Mouse (Mus musculus) heart, embryonic 16.5 days (tissue): ENCODE results near the gene Syt1. TPM values are rescaled to one million over a fixed set of nuclear protein-coding genes. Genes with fewer than 3 reads are reported as not detected.

Experiments used
- ATAC-seq: fragments of 200-750 bp; cut with Nextera tagmentation; replicated peaks from 2 replicates; pipeline ENCODE4 v1.8.0; 2017; ENCODE audit warnings: moderate number of reproducible peaks; ENCODE audit not compliant: insufficient read depth, low FRiP score; ENCODE audit errors: extremely low read depth
- H3K27ac ChIP-seq: fragments of 300-500 bp; sonication (generic); 2 replicates; pipeline ENCODE4 v1.5.1; 2014; ENCODE audit warnings: mild to moderate bottlenecking, low read length, control low read depth, moderate library complexity
- H3K27me3 ChIP-seq: fragments of 300-500 bp; sonication (generic); 2 replicates; pipeline ENCODE4 v1.6.1; 2014; ENCODE audit warnings: low read length, mixed read lengths; ENCODE audit not compliant: control insufficient read depth, insufficient read depth
- H3K36me3 ChIP-seq: fragments of 300-500 bp; sonication (generic); 2 replicates; pipeline ENCODE4 v1.6.1; 2014; ENCODE audit not compliant: control insufficient read depth, insufficient read depth
- H3K4me1 ChIP-seq: fragments of 300-500 bp; sonication (generic); 2 replicates; pipeline ENCODE4 v1.6.1; 2014; ENCODE audit warnings: low read length, mixed read lengths; ENCODE audit not compliant: control insufficient read depth, insufficient read depth
- H3K4me2 ChIP-seq: fragments of 300-500 bp; sonication (generic); 2 replicates; pipeline ENCODE4 v1.6.1; 2014; ENCODE audit warnings: low read depth, mild to moderate bottlenecking, control low read depth, low read length
- H3K4me3 ChIP-seq: fragments of 300-500 bp; sonication (generic); 2 replicates; pipeline ENCODE4 v1.5.1; 2014; ENCODE audit warnings: mild to moderate bottlenecking, control low read depth, low read length
- H3K9ac ChIP-seq: fragments of 300-500 bp; sonication (generic); 2 replicates; pipeline ENCODE4 v1.6.1; 2014; ENCODE audit warnings: low read length, control low read depth
- H3K9me3 ChIP-seq: fragments of 300-500 bp; sonication (generic); replicated peaks from 2 replicates; pipeline ENCODE4 v1.6.1; 2016; ENCODE audit warnings: low read length; ENCODE audit not compliant: control insufficient read depth
- WGBS: fragments of 180-500 bp; shearing (Covaris S2); extraction: QIAGEN DNeasy Blood & Tissue Kit; methylation state at CpG from one replicate; pipeline ENCODE4 v1.1.7; 2014; 5-methylcytosine and 5-hydroxymethylcytosine counted together
- polyA plus RNA-seq: library from polyadenylated mRNA; unstranded; fragments of >200 nt; fragmentation: Nextera tagmentation; extraction: Ambion mirVana; gene quantifications from 2 replicates; pipeline ENCODE4 v1.2.1, GENCODE M21; 2015

Gene Syt1
- polyA plus RNA-seq, 1 experiment from 2014 or later, result 0.91 TPM

DNA sequence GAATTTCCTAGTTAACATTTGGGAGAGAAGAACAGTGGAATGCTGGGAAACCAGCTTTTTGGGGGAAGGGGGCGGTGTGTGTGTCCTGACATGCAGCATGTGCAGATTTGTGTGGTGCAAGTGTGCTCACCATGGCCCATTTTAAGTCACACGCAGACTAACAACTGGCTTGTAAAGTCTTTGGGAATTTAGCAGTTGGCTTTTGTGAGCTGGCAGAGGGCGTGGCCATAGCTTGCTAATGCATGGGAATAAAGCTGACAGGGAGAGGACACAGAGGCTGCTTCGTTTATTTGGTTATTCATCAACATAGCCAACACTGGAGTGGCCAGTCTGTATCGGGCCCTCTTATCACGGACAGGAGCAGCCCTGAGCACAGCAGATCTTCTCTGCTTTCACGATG, 505.9 kb downstream of the Syt1 start:
- H3K9ac ChIP-seq, result no peak overlapping the region
- no peak for ATAC-seq
- H3K4me2 ChIP-seq, result no peak overlapping the region
- no peaks in the 10 kb centered on the region for H3K9me3 ChIP-seq
- H3K4me3 ChIP-seq, result no peak overlapping the region
- WGBS, result 54% methylated on average over 7 of the region's 7 CpGs
- no peaks in the 10 kb centered on the region for H3K27me3 ChIP-seq
- no peak overlapping the region for H3K27ac ChIP-seq
- H3K36me3 ChIP-seq, result no peaks in the 10 kb centered on the region
- no peaks in the 10 kb centered on the region for H3K4me1 ChIP-seq

DNA sequence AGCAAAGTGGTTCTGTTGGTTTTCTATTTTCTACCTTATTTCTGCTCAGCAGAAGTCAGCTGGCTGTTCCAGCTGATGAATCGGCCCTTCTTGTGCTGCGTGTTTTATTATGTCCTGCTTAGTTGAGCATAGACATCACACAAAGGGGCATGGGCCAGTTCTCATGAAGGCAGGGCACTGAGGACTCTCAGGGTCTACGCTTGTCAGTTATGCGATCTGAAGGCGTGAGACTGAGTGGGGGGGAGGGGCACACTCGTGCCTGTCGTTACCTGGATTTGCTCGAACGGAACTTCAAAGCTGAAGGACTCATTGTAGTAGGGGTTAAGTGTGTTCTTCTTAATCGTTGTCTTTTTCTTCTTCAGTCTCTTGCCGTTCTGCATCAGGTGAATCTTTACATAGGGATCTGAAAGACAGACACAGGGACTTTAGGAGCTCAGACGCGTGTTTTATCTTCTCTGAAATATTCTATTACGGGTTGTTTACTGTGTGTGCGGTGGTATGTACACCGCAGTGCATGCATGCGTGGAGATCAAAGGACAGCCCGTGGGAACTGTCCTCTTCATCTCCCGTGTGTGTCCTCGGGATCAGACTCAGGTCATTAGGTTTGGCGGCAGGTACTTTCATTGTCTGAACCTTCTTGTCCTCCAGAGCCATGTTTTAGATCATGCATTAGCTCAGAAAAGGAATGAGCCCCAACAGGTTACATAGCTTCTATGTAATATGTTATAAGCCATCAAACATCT, 506.5 kb downstream of the Syt1 start:
- H3K4me2 ChIP-seq, result no peak overlapping the region

DNA sequence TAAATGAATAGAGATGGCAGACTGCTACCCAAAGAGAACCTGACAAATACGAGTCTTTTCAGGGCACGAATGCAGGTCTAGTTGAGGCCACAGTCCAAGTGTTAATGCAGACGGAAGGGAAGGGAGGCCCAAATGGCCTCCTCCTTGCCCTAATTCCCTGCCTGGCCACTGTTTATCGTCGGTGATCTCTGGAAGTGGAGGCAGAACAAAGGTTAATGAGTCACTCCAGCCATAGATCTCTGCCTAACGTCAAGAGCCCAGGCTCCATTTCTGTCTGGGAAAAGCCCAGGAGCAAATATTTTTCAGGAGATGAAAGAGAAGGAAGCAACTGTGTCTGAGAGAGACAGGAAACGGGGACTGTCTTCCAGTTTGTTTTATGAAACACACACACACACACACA, 520.6 kb downstream of the Syt1 start:
- no peak for ATAC-seq
- H3K36me3 ChIP-seq, result no peaks in the 10 kb centered on the region; the same call in 1 of the 2 replicates
- H3K4me1 ChIP-seq, result no peaks in the 10 kb centered on the region
- H3K27me3 ChIP-seq, result no peaks in the 10 kb centered on the region
- H3K4me2 ChIP-seq, result no peak overlapping the region
- H3K9me3 ChIP-seq, result peaks cover 4% of the 10 kb centered on the region
- H3K9ac ChIP-seq, result no peak overlapping the region
- no peak overlapping the region for H3K4me3 ChIP-seq
- no peak overlapping the region for H3K27ac ChIP-seq
- 46% methylated on average over 7 of the region's 7 CpGs for WGBS

More for the DNA sequence above, 506.5 kb downstream of the Syt1 start:
- Histone ChIP-seq H3K4me3 (no peak overlapping the region), H3K4me1 (no peaks in the 10 kb centered on the region), H3K27me3 (no peaks in the 10 kb centered on the region), H3K27ac (no peak overlapping the region), H3K9me3 (no peaks in the 10 kb centered on the region), H3K9ac (no peak overlapping the region), H3K36me3 (no peaks in the 10 kb centered on the region)
- ATAC-seq, result no peak
- 56% methylated on average over 21 of the region's 21 CpGs for WGBS

DNA sequence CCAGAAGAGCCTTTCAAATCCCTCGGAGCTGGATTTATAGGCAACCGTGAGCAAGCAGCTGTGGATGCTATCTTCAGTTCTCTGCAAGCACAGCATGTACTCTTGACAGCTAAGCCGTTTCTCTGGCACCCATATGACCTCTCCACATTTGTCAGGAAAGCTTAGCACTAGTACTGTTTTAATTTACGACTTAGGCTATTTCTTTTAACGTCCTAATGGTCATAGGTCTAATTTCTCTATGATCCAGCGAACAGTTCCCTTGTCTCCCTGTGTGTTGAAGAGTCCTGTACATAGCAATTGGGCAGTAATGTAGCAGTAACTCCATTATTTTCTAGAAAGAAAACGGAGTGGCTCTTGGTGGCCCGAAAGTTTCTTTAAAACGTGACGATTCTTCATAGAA, 526.8 kb downstream of the Syt1 start:
- Histone ChIP-seq H3K9ac (no peak overlapping the region), H3K4me3 (no peak overlapping the region), H3K27ac (no peak overlapping the region), H3K36me3 (no peaks in the 10 kb centered on the region), H3K4me2 (no peak overlapping the region), H3K4me1 (no peaks in the 10 kb centered on the region), H3K27me3 (no peaks in the 10 kb centered on the region), H3K9me3 (no peaks in the 10 kb centered on the region)
- 77% methylated on average over 10 of the region's 10 CpGs for WGBS
- ATAC-seq, result no peak

DNA sequence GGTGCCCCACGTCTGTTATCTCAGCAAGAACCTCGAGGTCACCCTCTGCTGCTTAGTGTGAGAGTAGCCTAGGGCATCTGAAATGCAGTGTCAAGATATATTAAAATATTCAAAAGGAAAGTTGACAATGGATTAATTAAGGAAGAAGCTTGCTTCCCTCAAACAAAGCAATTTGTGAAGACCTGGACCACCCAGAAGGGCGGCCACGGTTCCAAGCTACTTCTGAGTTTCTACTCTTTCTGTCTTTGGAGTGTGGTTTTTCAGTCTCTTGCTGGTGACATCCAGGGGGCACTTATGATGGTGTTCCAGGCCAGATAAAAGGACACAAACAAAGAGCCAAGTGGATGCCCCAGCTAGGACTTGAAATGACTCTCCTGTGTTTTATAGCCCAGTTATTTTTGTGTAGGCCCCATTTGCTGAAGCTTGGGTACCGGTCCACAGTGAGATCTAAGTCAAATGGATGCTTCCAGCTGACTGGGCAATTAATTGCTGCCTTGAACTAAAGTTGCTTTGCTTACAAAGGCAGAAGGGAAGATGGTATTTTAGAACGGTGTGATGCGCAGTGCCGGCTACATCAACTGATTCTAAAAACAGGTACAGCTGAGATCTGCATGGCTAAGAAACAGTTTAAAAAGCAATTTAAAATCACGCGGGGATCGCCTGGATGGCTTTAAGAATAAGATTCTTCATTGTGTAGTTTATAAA, 530.5 kb downstream of the Syt1 start:
- H3K9me3 ChIP-seq, result no peaks in the 10 kb centered on the region
- no peak for ATAC-seq
- H3K27ac ChIP-seq, result no peak overlapping the region

DNA sequence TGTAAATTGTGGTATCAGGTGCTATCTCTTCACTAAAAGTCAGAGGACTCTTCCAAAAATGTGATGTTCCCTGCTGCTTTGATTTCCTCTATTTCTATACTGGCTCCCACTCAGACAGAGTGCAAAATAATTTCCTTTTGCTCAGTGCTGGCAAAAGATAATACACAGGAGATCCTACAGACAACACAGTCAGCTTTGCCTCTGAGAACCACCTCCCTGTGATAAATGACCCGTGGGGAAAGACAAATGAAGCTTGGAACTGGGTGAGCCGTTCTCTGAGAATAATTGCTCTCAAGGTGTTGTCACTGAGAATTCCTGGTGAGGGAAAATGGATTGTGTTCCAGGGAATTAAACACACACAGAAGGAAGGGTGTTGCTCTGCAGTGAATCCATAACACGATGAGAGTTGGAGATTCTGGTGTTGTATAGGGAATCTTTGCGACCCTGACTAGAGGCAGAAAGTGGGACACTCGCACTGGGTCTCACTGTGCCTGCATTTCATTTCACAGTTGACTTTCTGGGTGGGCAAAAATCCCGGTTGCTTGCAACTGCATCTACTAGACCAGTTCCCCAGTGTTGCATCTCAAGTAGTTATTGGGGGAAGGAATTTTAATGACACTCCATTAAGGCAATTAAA, 540.3 kb downstream of the Syt1 start:
- Histone ChIP-seq H3K9me3 (peaks cover 6% of the 10 kb centered on the region), H3K27ac (no peak overlapping the region), H3K27me3 (no peaks in the 10 kb centered on the region), H3K4me1 (peaks cover 2% of the 10 kb centered on the region; the same call in 1 of the 2 replicates), H3K4me2 (no peak overlapping the region), H3K4me3 (no peak overlapping the region), H3K9ac (no peak overlapping the region), H3K36me3 (no peaks in the 10 kb centered on the region)
- no peak for ATAC-seq
- WGBS, result 55% methylated on average over 6 of the region's 6 CpGs

More for the DNA sequence above, 530.5 kb downstream of the Syt1 start:
- Histone ChIP-seq H3K4me3 (no peak overlapping the region), H3K9ac (no peak overlapping the region), H3K4me2 (no peak overlapping the region), H3K27me3 (no peaks in the 10 kb centered on the region), H3K4me1 (no peaks in the 10 kb centered on the region), H3K36me3 (no peaks in the 10 kb centered on the region)
- 77% methylated on average over 11 of the region's 11 CpGs for WGBS

DNA sequence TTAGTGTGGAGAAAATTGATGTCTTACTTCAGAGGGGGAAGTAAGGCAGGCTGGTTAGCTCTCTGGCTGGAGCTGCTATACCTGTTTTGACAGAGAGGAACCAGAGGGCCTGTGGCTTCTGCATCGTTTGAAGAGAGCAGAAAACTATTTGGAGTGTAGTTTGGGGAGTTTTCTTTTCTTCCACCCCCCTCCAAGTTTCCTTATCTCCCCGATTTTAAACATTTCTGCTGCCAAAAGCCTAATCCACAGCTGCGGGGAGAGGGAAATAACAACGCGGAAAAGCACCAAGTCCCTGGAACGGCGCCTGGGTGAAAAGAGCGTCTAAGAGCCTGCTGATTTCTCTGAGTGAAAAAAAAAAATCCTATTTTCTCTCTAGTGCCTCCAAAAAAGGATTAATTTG, 544.2 kb downstream of the Syt1 start:
- Histone ChIP-seq H3K4me1 (no peaks in the 10 kb centered on the region), H3K4me2 (no peak overlapping the region), H3K27ac (no peak overlapping the region), H3K27me3 (no peaks in the 10 kb centered on the region), H3K9ac (no peak overlapping the region), H3K36me3 (no peaks in the 10 kb centered on the region), H3K9me3 (no peaks in the 10 kb centered on the region), H3K4me3 (no peak overlapping the region)
- 22% methylated on average over 8 of the region's 8 CpGs for WGBS
- ATAC-seq, result no peak

DNA sequence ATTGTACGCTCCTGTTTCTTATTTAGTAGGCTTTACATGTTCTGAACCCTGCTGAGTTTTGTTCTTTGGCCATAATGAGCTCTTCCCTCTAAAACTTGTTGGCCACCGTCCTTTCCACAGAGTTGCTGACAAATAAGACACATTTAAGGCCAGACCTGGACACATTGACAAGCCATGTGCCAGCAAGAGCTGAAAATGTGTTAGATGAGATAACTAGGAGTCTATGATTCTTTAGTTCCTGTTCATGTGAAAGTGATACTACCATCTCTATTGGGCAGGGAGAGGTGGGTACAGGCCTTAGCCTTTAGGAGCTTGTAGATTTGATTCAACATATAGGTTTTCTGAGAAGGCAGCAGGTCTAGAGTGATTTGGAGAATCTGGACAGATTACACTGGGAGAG, 548.9 kb downstream of the Syt1 start:
- Histone ChIP-seq H3K4me2 (no peak overlapping the region), H3K27me3 (no peaks in the 10 kb centered on the region), H3K27ac (no peak overlapping the region), H3K9me3 (no peaks in the 10 kb centered on the region), H3K4me3 (no peak overlapping the region), H3K9ac (no peak overlapping the region), H3K36me3 (no peaks in the 10 kb centered on the region), H3K4me1 (no peaks in the 10 kb centered on the region)
- WGBS, result 79% methylated on average over 2 of the region's 2 CpGs
- no peak for ATAC-seq

DNA sequence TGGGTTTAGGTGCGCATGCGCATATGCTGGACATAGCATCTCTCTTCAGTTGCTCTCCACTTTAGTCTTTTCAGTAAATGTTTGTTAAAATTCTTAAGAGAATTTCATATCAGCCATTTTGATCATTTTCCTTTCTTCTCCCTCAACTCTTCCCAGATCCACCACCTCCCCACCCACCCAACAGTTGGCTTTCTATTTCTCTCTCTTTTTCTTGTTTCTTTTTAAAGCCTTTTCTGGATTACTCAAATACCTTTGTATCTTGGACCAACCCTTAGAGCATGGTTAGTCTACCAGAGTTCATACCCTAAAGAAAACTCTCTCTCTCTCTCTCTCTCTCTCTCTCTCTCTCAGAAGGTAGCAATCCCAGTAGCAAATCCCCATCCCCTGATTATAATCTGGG, 553.7 kb downstream of the Syt1 start:
- Histone ChIP-seq H3K4me2 (no peak overlapping the region), H3K4me3 (no peak overlapping the region), H3K36me3 (no peaks in the 10 kb centered on the region), H3K9me3 (no peaks in the 10 kb centered on the region), H3K9ac (no peak overlapping the region), H3K4me1 (no peaks in the 10 kb centered on the region), H3K27ac (no peak overlapping the region), H3K27me3 (no peaks in the 10 kb centered on the region)
- ATAC-seq, result no peak
- 100% methylated on average over 2 of the region's 2 CpGs for WGBS
